Mouse (Mus musculus) erythroblast, embryonic 14.5 days (primary cell): Measurements from ENCODE around the gene Gata2. TPM values are rescaled to one million over a fixed set of nuclear protein-coding genes. Genes with fewer than 3 reads are reported as not detected.
A peak's percentile ranks its signal among the peaks of the same experiment; 100 is the strongest.

Source experiments
- H3K27me3 ChIP-seq: 2 replicates; pipeline ENCODE4 v1.6.1; 2012; ENCODE audit warnings: inconsistent platforms; ENCODE audit not compliant: control insufficient read depth
- H3K36me3 ChIP-seq: 2 replicates; pipeline ENCODE4 v1.6.1; 2012; ENCODE audit warnings: mild to moderate bottlenecking, inconsistent platforms; ENCODE audit not compliant: control insufficient read depth
- H3K4me1 ChIP-seq: 2 replicates; pipeline ENCODE4 v1.6.1; 2012; ENCODE audit warnings: inconsistent platforms; ENCODE audit not compliant: control insufficient read depth
- H3K4me3 ChIP-seq: replicated peaks from 2 replicates; pipeline ENCODE3; 2012; ENCODE audit warnings: moderate library complexity, mild to moderate bottlenecking, inconsistent platforms
- H3K9me3 ChIP-seq: 2 replicates; pipeline ENCODE4 v1.6.1; 2012; ENCODE audit warnings: low read length, inconsistent platforms, mixed read lengths; ENCODE audit not compliant: control insufficient read depth
- GATA1 ChIP-seq: IDR thresholded peaks from 2 replicates; pipeline ENCODE4 v1.6.1; 2012; ENCODE audit warnings: low read length, inconsistent platforms, mixed read lengths
- TAL1 ChIP-seq: IDR thresholded peaks from 3 replicates; pipeline ENCODE4 v1.6.1; 2012; ENCODE audit warnings: low read length, inconsistent platforms, mixed read lengths
- polyA plus RNA-seq: library from polyadenylated mRNA; stranded (reverse); fragments of >175 nt; gene quantifications from 2 replicates; pipeline ENCODE4 v1.2.3, GENCODE M21; 2012

Gene Gata2
- polyA plus RNA-seq, 1 experiment: 0.82 TPM

- Histone ChIP-seq H3K4me1 (no peaks in the 10 kb centered on the region), H3K27me3 (no peaks in the 10 kb centered on the region), H3K9me3 (no peaks in the 10 kb centered on the region), H3K4me3 (no peak overlapping the region), H3K36me3 (no peaks in the 10 kb centered on the region)
- TF ChIP-seq GATA1 (no peak), TAL1 (no peak)
Measured at GRCm38 (mm10) chr6:88166054-88166453, 27.6 kb upstream of the Gata2 start.

DNA sequence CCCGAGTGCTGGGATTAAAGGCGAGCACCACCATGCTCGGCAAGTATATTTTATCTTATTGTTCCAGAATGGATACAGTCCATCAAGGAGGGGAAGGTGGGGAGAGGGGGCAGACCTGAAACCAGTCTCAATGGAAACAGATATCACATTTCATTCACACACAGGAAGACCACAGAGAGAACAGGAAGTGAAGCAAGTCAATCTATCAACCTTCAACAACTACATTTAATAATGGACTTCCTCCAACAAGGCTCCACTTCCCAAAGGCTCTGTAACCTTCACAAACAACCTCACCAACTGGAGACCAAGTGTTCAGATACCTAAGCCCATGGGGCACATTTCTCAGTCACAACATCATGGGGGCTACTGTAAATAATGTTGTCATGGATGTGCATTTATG lies 19.5 kb upstream of the Gata2 start:
- TF ChIP-seq GATA1 (no peak), TAL1 (no peak)
- no peaks in the 10 kb centered on the region for H3K4me1 ChIP-seq

DNA sequence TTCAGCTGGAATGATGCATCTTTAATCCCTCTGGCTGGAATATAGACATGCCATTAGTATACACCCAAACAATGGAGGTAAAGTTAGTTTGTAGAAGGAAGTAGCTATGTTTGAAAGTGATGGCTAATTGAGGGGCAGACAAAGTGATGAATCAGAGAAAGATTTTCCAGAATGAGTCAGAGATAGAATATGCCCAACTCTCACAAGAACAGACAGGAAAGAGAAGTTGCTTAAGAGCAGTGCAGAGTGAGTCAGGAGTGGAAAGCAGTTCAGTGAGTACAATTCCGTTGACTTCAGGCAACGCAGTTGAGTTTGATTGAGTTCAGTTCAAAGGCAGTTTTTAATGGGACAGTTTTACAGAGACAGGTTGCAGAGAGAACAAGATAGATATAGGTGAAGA lies 19.0 kb upstream of the Gata2 start:
- H3K27me3 ChIP-seq: no peaks in the 10 kb centered on the region; the same call in 1 of the 2 replicates
- no peaks in the 10 kb centered on the region for H3K4me1 ChIP-seq
- H3K36me3 ChIP-seq: no peaks in the 10 kb centered on the region
- H3K4me3 ChIP-seq: no peak overlapping the region
- no peak for TF ChIP-seq TAL1
- TF ChIP-seq GATA1: no peak
- 0 out of 2 replicates have a peak, but pooled peaks cover 4% of the 10 kb centered on the region for H3K9me3 ChIP-seq

More for the DNA sequence above, 19.5 kb upstream of the Gata2 start:
- Histone ChIP-seq H3K36me3 (no peaks in the 10 kb centered on the region), H3K4me3 (no peak overlapping the region), H3K9me3 (0 out of 2 replicates have a peak, but pooled peaks cover 4% of the 10 kb centered on the region), H3K27me3 (no peaks in the 10 kb centered on the region; the same call in 1 of the 2 replicates)

- Histone ChIP-seq H3K36me3 (no peaks in the 10 kb centered on the region), H3K9me3 (no peaks in the 10 kb centered on the region), H3K4me3 (no peak overlapping the region), H3K4me1 (peaks cover 11% of the 10 kb centered on the region), H3K27me3 (peaks cover 28% of the 10 kb centered on the region)
- TF ChIP-seq GATA1 (no peak), TAL1 (no peak)
Measured at GRCm38 (mm10) chr6:88184671-88185070, 9.0 kb upstream of the Gata2 start.

GRCm38 (mm10) chr6:88188148-88188547 lies 5.5 kb upstream of the Gata2 start:
- Histone ChIP-seq H3K9me3 (no peaks in the 10 kb centered on the region; the same call in 1 of the 2 replicates), H3K36me3 (no peaks in the 10 kb centered on the region), H3K27me3 (peaks cover 63% of the 10 kb centered on the region), H3K4me3 (no peak overlapping the region), H3K4me1 (peaks cover 27% of the 10 kb centered on the region)
- TF ChIP-seq GATA1 (no peak), TAL1 (no peak)

DNA sequence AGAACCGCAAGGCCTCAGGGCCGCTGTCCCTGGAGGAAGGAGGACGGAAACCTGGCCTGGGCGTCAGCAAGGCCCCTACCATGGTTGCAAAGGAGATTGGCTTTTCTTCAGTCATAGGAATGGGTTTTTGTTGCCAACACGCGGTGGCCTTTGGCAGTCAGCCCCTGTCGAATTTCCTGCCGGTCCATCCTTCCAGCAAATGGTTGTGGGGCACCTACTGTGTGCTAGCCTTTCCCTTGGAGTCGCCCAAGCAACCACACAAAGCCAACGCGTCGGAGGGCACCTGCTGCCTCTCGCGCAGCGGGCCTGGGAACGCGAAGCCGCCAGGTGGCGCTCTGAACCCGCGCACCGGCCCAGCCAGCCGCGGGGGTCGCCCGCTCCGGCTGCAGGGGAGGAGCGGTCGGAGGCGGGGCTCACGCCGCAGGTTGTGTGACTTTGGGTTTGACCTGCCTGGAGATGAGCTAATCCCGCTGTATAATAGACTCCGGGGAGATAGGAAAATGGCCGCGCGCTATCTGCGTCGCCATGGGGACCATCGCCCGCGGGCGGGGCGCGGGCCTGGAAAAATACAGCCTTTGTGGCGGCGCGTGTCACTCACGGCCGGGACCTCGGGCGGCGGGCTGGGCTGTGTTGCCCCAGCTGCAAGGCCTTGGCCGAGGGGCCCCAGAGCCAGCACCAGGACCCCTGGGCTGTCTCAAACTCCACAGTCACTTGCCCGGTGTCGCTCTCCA lies 4.2 kb upstream of the Gata2 start:
- no peak for TF ChIP-seq TAL1
- no peaks in the 10 kb centered on the region for H3K36me3 ChIP-seq
- peaks cover 76% of the 10 kb centered on the region for H3K27me3 ChIP-seq
- peaks cover 34% of the 10 kb centered on the region for H3K4me1 ChIP-seq
- peak overlapping the region; percentile 67 for H3K4me3 ChIP-seq
- H3K9me3 ChIP-seq: no peaks in the 10 kb centered on the region; the same call in 1 of the 2 replicates

- TF ChIP-seq TAL1: no peak
- no peak for TF ChIP-seq GATA1
- no peaks in the 10 kb centered on the region for H3K36me3 ChIP-seq
- H3K27me3 ChIP-seq: peaks cover 81% of the 10 kb centered on the region
- peak overlapping the region; percentile 67 for H3K4me3 ChIP-seq
- H3K9me3 ChIP-seq: no peaks in the 10 kb centered on the region; the same call in 1 of the 2 replicates
- peaks cover 34% of the 10 kb centered on the region for H3K4me1 ChIP-seq
Measured at GRCm38 (mm10) chr6:88190043-88190309, 3.7 kb upstream of the Gata2 start.

- H3K4me1 ChIP-seq: peaks cover 34% of the 10 kb centered on the region
- H3K4me3 ChIP-seq: no peak overlapping the region
- TF ChIP-seq TAL1 (no peak), GATA1 (no peak)
- no peaks in the 10 kb centered on the region for H3K36me3 ChIP-seq
- no peaks in the 10 kb centered on the region; the same call in 1 of the 2 replicates for H3K9me3 ChIP-seq
- H3K27me3 ChIP-seq: peaks cover 86% of the 10 kb centered on the region
Measured at GRCm38 (mm10) chr6:88190310-88191023, 3.2 kb upstream of the Gata2 start.

GRCm38 (mm10) chr6:88191024-88191365 lies 2.7 kb upstream of the Gata2 start:
- Histone ChIP-seq H3K27me3 (peaks cover 92% of the 10 kb centered on the region), H3K9me3 (no peaks in the 10 kb centered on the region; the same call in 1 of the 2 replicates), H3K4me3 (no peak overlapping the region), H3K36me3 (no peaks in the 10 kb centered on the region), H3K4me1 (peaks cover 34% of the 10 kb centered on the region)
- TF ChIP-seq TAL1 (no peak), GATA1 (no peak)
